Mouse (Mus musculus): ENCODE data around the gene Fpgt.

DNA sequence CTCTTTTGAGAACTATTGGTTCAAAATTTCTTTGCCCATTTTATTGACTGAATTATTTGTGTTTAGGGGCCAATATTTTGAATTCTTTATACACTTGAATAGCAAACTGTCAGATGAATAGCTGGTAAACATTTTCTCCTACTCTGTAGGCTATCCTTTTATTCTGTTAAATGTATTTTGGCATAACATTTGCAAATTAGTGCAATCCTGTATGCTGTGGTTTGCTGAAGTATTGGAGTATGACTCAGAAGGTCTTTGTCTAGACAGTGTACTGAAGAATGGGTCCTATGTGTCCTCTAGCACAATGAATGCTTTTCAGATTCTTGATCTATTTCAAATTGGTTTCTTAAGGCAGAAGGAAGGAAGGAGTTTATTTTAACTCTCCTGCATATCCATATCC lies 35.6 kb downstream of the Fpgt start:
- TF ChIP-seq POLR2A (IDR thresholded peaks at IDR 0.05; ENCODE audit: low read depth, low read length) (no peak), CTCF (IDR thresholded peaks at IDR 0.05; ENCODE audit: extremely low read depth, insufficient read depth, insufficient read length, insufficient replicate concordance) (no peak)

Data from spleen, adult 2 months (tissue).